Mouse (Mus musculus) megakaryocyte progenitor cell, adult 5-6 weeks (primary cell): Measurements from ENCODE around the gene Wnt7a. TPM values are rescaled to one million over a fixed set of nuclear protein-coding genes. Genes with fewer than 3 reads are reported as not detected.

Experiments used
- ATAC-seq: replicated peaks from 2 replicates; pipeline ENCODE4 v1.8.0; 2016; ENCODE audit warnings: mild to moderate bottlenecking, moderate TSS enrichment, inconsistent platforms; ENCODE audit not compliant: poor library complexity
- total RNA-seq, 2 experiments: library from RNA; stranded (forward) in 1 of 2; stranded (reverse) in 1 of 2; fragments of 157-497, 149-512 nt in 1 of 2; fragments of 200-1000 nt in 1 of 2; gene quantifications; 2 replicates each; pipeline versions ENCODE4 v1.2.3 to v1.2.4; 2015 to 2017

Gene Wnt7a
- total RNA-seq (2015) = not detected in 2 replicates
- total RNA-seq (2017) = not detected in 2 replicates

DNA sequence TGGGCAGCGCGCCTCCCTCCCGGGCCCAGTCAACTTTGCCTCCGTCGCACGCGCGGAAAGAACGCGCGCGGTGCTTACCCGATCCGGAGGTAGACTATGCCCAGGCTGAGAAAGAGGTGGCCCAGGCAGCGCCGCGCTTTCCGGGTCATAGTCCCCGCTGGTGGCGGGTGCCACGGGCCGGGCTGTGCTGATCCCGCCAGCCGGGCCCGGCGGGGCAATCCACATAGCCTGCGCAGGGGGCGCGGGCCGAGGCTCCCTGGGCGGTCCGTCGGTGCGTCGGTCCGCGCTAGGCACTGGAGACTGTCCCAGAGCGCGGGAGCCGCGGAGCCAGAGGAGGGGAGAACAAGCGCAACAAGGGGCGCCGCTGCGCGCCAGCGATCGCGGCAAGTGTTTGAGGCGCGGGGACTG lies at the start of gene Wnt7a:
Gene Wnt7a (minus strand): TSS at position 403 of the 408 bp plus-strand sequence.
- no peak for ATAC-seq

DNA sequence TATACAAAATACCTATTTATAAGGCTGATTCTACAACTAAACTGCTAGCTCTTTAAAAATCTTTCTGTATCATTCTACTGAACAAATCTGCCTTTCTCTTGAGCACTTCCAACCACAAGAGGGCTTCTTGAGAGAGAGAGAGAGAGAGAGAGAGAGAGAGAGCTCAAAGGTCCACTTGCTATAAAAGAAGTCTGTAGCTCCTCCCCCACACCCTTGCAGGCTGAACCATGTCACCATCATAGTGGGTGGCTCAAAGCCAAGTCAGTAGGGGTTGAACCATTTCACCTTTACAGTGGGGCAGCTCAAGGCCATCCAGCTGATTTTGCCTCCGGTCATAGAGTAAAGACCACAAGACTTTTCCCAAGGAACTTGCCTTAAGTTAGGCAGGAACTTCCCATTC lies 48.3 kb upstream of the Wnt7a start:
- peak; percentile 71 for ATAC-seq

DNA sequence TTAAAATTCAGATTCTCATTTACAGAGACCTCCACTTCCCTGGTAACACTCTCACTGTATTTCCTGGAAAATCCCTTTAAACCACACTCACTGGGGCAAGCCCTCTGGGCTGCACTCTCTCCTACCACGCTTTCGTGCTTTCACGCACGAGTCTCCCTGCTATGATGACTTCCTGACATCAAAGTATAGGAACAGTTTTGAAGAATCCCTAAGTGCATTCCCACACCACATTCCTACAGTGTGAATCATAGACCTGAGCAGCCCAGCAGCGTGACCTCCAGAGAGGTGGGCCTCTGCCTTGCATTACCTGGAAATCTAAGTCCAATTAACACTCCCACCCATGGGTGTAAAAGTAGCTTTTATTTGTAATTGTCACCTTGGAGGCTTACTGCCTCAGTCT lies 43.4 kb upstream of the Wnt7a start:
- ATAC-seq = no peak

DNA sequence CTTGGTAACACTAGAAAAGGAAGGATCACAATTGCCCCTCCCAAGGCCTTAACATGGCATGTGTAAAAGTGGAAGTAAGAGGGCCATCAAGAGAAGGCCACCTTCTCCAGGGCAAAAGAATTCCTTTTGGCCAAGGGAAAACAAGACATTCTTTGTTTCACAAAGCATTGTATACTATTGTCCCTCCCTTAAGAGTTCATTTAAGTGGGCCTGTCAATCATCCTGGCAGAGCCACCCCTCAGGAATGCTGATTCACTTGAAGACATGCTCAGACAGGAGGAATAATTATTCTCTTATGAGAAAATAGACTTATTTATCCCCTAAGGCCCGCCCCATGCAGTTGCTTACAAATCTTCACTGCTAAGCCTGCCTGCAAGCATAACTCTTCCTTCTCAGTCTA lies 40.9 kb upstream of the Wnt7a start:
- no peak for ATAC-seq

DNA sequence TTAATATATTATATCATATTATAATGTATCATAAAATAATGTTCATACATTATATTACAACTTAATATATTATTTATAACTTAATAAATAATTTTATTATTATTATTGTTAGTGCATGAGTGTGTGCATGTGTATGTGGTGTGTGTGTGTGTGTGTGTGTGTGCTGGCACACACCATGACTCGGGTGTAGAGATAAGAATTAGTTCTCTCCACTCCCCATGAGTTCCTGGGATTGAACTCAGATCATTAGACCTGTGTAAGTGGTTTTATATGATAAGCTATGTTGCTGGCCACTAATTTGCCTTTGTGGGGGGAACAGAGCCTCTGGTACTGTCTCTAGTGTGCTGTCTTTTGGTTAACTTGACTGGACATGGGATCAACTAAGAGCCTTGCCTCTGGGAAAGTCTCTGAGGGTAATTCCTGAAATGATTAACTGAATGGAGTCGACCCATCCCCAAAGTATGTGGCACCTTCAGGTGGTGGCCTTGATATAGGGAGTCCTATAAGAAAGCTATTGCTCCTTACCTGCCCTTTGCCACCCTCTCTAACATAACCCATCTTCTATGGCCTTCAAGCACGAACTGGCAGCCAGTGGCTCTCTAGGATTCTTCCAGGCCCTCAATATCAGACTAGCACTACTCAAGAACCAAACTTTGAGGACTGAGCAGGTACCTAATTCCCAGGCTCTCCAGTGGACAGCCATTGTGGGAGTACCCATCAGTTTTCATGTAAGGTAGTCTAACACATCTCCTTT lies 38.5 kb upstream of the Wnt7a start:
- ATAC-seq = no peak

DNA sequence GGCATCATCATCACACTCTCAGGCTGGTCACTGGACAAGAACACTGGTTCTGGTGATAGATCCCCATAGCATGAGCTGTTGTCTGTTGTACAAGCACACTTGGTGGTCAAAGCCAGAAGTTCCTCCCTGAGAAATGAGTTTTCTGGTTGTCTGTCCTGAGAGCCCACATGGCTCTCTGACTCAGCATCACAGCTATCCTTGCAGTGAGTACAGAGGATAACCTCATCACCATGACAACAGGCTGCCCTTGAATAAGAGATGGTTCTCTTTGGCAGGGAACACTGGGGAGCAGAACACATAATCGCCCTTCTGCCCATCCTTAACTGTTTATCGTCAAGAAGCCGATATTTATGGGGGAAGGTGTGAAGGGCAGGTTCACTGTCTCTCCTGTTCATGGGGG lies 34.2 kb upstream of the Wnt7a start:
- no peak for ATAC-seq

DNA sequence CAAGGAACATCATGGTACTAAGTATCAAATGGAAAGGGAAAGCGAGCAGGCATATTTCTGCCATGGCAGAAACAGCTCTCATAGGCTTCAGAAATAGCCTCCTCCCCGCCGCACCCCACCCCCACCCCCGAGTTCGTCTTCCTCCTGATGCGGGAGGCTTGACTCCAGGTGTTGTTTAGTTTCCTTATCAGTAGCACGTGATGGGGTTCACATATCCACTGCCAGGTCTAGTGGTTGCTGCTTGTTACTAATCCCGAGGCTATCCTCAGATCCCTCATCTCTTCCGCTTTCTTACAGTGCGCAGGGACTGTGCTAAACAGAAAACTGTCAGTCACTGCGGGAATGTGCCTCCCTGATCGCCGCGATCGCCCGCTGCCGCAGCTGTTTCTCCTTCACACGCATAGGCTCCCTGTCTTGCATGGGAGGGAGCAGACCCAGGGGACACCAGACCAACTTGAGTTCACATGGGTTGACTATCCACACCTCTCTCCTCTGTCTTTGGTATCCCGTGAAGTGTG lies 30.0 kb upstream of the Wnt7a start:
- peak; percentile 55 for ATAC-seq

DNA sequence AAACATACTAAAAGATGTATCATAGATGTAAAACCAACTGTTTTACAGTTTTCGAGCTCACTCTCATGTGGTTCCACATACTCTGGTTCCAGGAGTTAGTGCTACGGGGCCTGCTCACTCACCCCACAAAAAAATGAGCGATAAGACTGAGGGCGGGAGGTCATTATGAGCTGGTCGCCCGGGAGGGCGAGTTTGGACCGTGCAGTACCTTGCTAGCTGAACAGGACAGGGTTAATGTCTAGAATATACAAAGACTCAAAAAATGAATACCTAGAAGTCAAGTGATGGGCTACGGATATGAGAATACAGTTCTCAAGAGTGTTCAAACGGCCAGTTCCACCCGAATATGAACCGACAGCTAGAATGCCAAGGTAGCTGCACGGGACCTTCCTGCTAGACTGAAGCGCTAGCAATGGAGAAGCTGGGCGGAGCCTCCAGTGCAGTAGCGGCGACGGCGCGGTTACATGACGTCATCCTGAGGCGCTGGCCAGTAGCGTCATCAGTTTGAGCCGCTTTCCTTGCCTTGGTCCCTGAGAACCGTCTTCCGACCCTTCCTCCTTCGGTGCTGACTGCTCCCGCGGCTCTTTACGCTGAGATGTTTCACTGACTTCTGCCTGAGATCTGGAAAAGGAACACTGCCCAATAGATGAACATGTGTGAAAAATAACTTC lies 29.4 kb upstream of the Wnt7a start:
- ATAC-seq = peak; percentile 97

DNA sequence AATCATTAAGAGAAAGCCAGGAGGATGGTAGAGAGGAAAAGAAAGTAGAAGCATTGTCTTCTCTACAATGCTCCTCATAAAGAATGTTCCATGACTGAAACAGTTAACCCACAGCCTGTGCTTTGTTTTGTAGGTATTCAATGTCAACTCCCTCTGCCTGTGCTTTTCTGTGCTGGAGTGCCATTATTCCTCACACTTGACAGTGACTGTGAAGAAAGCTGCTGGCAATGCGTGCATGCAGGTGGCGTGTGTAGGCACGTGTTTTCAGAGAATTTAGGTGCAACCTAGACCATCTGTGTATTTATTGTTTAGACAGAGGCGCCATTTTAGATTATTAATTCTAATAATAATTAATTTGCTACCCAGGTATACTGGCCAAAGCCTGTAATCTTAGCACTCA lies 13.0 kb upstream of the Wnt7a start:
- ATAC-seq = no peak

DNA sequence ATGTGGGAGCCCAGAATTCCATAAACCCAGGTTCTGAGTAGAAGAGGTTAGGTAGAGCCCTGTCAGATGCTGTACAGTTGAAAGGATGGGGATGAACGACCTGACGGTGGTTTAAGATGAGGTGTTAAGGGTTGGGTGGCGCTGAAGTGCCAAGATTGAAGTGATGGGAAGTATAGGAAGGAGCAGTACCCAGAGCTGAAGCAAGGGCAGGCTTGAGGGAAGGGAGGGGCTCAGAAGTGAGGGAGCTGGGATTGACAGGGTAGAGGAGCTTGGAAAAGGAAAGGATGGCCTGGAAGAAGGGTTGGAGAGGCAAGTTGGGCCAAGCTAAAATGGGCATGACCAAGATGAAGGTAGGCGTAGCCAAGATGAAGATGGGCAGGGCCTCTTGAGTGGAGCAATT lies 10.5 kb upstream of the Wnt7a start:
- no peak for ATAC-seq

DNA sequence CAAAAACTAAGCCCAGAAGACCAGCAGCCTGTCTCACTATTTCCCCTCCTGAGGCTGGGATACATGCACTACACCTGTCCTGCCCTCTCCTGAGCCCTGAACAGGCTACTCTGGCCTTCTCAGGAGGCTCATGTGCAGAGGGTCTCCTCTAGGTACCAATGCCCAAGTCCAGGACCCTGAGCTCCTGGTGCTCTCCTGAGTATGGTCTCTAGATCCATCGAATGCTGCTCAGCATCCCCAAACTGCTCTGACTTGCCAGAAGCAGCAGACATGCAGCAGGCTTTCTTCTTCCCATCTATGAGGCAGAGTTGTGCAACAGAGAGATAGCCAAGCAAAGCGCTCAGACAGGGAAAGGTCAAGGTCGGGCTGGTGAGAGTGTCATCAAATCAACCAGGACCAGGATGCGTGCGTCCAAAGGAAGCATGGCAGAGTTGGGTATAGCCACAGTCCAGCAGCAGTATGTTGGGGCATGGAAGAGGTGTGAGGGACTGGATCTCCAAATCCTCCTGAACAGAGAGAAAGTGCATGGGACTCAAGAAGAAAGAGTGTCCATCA lies 6.2 kb upstream of the Wnt7a start:
- ATAC-seq = no peak

DNA sequence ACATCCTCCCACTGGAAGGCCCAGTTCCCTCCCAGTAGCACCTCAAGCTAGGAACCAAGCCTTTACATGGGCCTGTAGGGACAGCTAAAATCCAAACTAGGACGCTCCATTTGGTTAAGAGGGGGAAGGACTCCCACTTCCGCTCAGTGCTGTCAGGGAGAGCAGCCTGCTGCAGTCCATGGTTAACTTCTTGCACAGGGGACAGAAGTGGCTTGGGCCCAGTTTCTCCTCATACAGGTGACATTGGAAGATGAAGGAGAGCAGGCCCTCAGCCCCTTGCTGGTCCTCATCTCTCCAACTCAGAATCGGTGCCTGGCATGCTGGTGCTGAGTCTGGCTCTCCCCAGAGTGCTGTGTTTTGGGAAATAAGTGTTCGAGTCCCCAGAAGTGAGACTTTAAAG lies 5.0 kb upstream of the Wnt7a start:
- ATAC-seq = no peak

DNA sequence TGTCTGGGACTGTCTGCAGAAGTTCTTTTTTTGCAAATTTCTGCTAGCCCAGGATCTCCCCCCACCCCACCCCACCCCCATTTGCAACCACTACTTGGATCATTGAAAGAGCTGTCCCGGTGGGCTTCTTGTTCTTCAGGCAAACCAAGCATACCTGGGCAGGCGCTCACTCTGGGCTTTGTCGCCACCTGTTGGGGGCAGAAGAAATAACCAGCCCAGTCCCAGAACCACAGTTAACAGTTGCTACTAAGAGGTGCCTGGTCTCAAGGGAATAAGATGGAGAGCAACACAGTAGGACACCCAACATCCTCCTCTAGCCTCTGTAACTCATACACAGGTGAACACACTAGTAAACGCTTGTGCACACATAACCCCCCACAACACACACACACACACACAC lies 3.7 kb upstream of the Wnt7a start:
- peak; percentile 71 for ATAC-seq

DNA sequence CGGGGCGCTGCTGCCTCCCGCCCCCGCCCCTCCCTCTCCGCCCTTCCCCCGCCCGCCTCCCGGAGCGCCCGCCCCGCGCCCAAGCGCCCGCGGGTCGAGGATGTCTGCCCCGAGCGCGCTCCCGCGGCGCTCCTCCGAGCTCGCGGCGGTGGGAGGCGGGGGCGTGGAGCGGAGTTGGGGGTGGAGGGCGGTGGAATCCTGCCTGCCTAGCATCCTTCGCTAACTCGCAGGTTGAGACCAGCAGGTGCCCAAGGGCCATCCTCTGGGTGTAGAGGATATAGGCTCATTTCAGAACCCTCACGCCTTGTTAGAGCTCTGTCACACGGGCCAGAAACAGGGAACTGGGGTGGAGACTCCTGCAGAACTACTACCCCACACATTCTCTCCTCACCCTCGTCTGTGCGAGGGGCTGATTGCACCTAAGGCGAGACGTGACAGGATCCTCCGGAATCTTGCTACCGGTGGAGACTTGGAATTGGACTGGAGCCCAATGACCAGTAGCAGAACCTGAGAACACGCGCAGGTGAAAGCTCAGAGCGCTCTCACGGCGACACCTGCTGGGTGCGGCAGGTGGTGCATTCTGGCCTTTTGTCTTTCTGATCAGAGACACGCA lies 312 bp upstream of the Wnt7a start:
- ATAC-seq = peak; percentile 66; the same call in 1 of the 2 replicates

DNA sequence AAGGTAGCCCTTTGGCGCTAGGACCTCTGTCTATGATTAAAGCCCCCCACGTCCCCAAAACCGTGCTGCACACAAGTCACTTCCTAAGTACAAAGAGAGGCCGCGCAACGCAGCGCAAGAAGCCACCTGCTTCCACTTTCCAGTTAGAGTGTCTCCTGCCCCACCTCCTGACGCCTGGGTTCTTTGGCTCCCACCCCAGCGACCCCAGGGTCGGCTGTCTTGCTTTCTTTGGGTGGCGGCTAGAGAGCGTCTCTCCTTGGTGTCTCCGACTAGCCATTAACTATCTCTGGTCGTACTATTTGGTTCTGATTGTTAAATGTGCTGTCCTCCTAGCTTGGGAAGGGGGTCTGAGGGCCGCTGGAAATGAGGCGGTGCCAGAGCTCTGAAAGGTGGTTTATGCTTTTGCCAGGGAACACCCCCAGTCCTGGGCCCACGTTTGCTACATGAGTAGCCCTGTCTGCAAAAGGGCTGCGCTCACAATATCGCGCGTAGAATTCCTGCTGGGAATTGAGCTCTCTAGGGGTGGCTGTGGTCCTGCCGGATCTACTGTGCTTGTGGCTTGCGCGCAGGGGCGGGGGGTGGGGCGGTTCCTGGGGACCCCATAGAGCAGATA lies 889 bp downstream of the Wnt7a start:
- ATAC-seq = no peak

DNA sequence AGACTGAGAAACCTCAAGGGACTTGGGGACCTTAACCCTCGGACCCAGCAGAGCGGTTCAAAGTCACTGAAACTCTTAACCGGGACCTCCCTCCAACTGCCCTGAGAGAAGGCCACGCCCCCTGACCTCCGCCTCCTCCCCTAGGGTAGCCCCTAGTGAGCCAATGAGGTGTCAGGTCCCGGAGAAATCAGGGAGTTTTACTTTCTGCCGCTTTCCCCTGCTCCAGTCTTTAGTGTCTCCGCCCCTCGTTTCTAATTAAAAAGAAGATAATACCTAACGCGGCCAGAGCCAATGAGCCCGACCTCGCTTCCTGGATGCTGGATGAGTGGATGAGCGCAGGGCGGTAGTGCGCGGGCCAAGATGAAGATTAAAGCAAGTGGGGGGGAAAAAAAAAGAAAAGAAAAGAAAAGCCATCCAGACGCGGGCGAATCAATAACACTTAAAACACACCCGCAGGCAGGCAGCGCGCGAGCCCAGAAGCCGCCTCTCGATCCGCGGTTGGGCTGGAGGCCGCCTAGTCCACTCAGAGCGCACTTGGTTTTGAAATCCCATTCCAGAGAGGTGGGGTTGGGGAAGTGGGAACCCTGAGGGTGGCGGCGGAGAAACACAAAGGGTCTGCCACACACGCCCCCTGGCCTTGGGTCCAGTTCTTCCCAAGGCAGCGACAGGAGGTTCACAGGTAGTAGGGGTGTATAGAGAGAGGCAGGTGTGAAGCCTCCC lies 1.6 kb downstream of the Wnt7a start:
- ATAC-seq = no peak

DNA sequence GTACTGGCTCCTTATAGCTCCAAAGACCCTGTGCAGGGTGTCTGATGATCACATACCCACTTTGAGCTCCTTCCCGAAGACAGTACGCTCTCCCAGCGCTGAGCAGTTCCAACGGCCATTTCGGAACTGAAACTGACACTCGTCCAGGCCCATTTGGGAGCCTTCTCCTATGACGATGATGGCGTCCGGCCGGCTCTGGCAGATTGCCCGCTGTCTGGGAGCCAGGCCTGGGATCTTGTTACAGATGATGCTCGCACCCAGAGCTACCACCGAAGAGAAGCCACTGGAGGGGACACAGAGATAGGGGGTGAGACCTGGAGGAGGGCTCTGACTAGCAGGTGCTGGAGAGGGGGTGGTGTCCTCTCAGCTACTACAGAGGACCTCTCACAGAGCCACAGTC lies 2.5 kb downstream of the Wnt7a start:
- no peak for ATAC-seq

DNA sequence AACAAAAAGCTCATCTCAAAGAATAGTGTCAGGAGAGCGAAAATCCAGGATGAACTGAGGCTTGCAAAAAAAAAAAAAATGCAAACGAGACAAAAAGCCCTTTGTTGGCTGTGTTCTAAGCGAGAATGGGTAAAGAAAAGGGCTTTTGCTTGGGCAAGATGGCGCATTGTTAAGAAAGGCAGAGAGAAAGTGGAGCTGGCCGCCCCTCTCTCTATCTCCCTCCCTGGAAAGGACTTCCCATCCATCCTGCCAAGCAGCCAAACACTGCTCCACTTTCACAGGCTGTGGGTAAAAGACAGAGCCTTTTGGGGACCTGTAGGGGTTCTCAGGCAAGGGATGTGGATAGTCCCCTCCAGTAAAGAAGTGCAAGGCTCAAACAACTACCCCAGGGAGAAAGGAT lies 9.6 kb downstream of the Wnt7a start:
- ATAC-seq = no peak

DNA sequence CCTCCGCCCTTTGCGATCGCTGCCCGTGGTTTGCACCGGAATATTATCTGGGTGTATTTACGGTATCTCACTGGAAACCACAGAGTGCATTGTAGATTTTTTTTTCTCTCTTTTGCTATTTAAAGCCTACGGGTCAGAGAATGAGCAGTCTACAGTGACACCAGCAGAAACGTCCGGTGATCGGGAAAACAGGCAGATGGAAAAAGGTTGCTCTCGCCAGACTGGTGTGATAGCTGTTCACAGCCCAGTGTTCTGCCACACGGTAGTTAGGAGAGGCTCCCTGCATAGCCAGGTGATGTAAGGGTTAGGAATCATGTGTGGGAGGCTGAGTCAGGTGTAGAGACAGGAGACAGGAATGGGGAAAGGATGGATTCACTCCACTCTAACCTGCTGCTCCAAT lies 10.6 kb downstream of the Wnt7a start:
- no peak for ATAC-seq

DNA sequence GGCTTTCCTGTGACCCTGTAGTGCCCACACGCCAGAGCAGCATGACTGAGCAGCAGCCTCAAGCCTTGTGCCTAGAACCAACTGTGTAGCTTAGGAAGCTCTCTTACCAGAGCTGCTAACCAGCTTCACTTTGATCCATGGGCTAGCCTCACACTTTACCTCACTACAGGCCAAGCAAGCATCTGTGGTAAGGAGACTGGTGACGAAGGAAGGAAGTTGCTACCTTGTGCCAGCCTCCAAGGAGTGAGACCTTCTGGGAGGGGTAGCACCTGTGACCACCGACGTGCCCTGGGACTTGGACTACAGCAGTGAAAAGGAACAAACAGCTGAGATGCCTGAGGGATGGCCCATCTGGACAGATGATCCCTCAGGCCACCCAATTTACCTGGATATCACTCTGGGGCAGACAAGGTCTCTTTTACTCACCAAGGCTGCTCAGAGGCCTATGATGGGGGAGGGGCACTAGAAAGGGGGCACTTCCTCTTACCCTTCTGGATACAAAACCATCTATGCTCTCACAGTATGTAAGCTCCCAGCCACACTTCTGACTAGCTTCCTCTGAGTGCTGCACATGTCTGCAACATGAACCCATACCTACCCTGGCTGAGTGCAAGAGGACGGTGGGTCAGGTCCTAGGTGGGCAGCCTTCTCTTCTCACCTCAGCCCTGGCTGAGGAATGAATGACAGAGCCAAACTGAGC lies 18.5 kb downstream of the Wnt7a start:
- ATAC-seq = no peak; the same call in 1 of the 2 replicates
